Mouse (Mus musculus) limb, embryonic 10.5 days (tissue): ENCODE measurements around the gene Cebpzos. TPM values are rescaled to one million over a fixed set of nuclear protein-coding genes. Genes with fewer than 3 reads are reported as not detected.

Source experiments
- DNase-seq: peaks from one replicate; pipeline ENCODE4 v3.0.0-alpha.2; 2017; ENCODE audit warnings: low spot score
- H3K27ac ChIP-seq: fragments of 300-500 bp; sonication (generic); 2 replicates; pipeline ENCODE4 v1.5.1; 2016; ENCODE audit warnings: mild to moderate bottlenecking
- H3K27me3 ChIP-seq: fragments of 300-500 bp; sonication (generic); 2 replicates; pipeline ENCODE4 v1.6.1; 2016; ENCODE audit warnings: low read depth, mild to moderate bottlenecking; ENCODE audit not compliant: poor library complexity, severe bottlenecking
- H3K36me3 ChIP-seq: fragments of 300-500 bp; sonication (generic); 2 replicates; pipeline ENCODE4 v1.6.1; 2016; ENCODE audit warnings: mild to moderate bottlenecking, moderate library complexity
- H3K4me1 ChIP-seq: fragments of 300-500 bp; sonication (generic); 2 replicates; pipeline ENCODE4 v1.6.1; 2016
- H3K4me3 ChIP-seq: fragments of 300-500 bp; sonication (generic); 2 replicates; pipeline ENCODE4 v1.5.1; 2016; ENCODE audit warnings: mild to moderate bottlenecking, moderate library complexity
- H3K9me3 ChIP-seq: fragments of 300-500 bp; sonication (generic); replicated peaks from 2 replicates; pipeline ENCODE4 v1.6.1; 2016; ENCODE audit warnings: mild to moderate bottlenecking
- WGBS: fragments of 180-500 bp; shearing (Covaris S2); methylation state at CpG from one replicate; pipeline ENCODE4 v1.1.7; 2016; 5-methylcytosine and 5-hydroxymethylcytosine counted together
- polyA plus RNA-seq: library from polyadenylated mRNA; unstranded; fragments of >200 nt; fragmentation: Nextera tagmentation; extraction: Ambion mirVana; gene quantifications from 2 replicates; pipeline ENCODE4 v1.2.1, GENCODE M21; 2016

The Cebpzos gene
- polyA plus RNA-seq, 1 experiment from 2014 or later: 91.3 TPM

DNA sequence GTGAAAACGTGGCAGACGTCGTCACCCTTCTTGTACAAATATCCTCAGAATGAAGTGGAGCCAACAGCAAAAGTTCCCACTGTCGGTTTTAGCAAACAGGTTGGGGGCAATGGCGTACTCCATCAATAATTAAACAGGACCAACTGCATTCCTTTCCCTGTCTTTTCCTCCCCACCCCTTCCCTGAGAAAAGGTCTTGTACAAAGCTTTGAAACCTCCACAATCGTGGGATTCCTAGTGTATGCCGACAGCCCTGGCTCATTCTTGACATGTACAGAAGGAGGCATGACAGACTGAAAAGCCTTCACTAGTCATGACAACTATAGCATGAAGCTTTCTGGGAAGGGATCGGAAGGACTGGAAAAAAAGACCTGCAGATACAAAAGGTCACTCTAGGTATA is 36.9 kb downstream of the Cebpzos start:
- Histone ChIP-seq H3K4me3 (no peak overlapping the region), H3K27me3 (no peaks in the 10 kb centered on the region), H3K27ac (no peak overlapping the region), H3K36me3 (peaks cover 94% of the 10 kb centered on the region), H3K9me3 (no peaks in the 10 kb centered on the region), H3K4me1 (no peaks in the 10 kb centered on the region)
- WGBS: 91% methylated on average over 8 of the region's 8 CpGs
- DNase-seq: no peak

DNA sequence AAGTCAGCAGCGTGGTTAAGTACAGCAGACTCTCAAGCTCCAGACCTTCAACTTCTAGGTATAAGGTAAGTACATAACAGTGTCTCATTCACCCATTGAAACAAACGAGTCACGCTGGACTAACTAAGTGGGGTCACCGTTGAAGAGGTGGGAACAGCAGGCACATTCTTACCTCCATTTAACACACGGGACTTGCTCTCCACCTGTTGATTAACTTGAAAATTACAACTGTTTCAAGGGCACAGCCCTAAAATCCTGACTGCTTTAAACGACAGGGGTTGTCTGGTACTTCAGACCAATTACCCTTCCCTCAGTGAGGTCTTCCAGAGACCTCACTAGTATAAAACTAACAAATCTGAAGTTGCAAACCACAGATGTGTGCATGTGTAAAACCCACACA is 43.2 kb downstream of the Cebpzos start:
- H3K36me3 ChIP-seq: peaks cover 96% of the 10 kb centered on the region
- H3K9me3 ChIP-seq: no peaks in the 10 kb centered on the region
- H3K27me3 ChIP-seq: no peaks in the 10 kb centered on the region
- H3K27ac ChIP-seq: no peak overlapping the region
- 82% methylated on average over 6 of the region's 6 CpGs for WGBS
- no peaks in the 10 kb centered on the region for H3K4me1 ChIP-seq
- no peak overlapping the region for H3K4me3 ChIP-seq
- no peak for DNase-seq

DNA sequence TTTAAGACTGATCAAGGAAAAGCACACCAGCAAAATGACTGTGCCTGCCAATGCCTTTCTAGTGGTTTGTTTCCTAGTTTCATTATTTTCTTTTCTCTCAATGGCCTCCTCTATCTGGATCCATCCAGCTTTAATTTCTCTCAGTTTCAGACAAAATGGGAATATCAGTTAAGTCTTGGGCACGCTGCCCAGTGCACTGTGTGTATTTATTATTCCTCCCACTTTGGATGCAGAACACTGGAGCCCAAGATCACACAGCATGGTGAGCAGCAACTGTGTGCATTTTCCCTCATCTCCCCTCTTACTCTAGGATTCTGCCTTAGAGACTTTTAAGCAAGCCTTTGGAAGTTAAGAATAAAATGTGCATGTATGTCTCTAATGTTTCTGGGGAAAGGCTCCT is 48.1 kb downstream of the Cebpzos start:
- H3K4me3 ChIP-seq: no peak overlapping the region
- no peak overlapping the region for H3K27ac ChIP-seq
- 98% methylated on average over 1 of the region's 1 CpGs for WGBS
- H3K27me3 ChIP-seq: no peaks in the 10 kb centered on the region
- no peaks in the 10 kb centered on the region for H3K9me3 ChIP-seq
- no peaks in the 10 kb centered on the region for H3K4me1 ChIP-seq
- DNase-seq: no peak
- peaks cover 89% of the 10 kb centered on the region for H3K36me3 ChIP-seq

DNA sequence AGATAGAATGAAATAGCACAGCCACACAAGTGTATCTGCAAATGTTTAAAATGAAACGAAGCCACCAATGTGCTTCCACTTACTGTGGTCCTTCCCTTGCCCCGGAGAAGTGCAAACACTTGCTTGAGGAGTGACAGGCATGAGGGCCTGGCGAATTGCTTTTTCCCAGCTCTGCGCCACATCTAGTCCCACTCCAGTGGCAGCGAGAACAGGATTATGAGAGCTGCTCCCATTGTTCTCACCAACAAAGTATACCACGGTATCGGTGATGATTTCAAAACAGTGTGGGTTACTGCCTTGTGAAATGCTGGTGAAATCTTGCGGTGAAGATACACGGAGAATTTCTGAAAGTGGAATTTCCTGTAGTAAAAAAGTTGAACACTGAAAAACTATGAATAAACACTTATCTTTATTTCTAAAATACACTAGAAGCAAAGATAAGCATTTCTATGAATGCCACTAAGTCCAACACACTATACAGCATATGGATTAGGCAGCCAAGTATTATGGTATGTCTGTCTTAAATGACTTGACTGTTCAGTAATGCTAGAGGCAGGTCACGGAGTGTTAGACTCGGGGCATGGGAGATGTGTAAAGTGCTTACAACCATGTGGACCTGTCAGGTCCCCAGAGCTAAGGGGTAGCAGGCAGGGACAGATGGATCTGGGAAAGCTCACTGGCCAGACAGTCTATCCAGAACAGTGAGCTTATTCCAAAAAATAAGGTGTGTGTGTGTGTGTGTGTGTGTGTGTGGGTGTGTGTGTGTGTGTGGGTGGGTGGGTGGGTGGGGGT is 50.0 kb downstream of the Cebpzos start:
- Histone ChIP-seq H3K4me1 (no peaks in the 10 kb centered on the region), H3K27me3 (no peaks in the 10 kb centered on the region), H3K9me3 (no peaks in the 10 kb centered on the region), H3K36me3 (peaks cover 86% of the 10 kb centered on the region), H3K27ac (no peak overlapping the region), H3K4me3 (no peak overlapping the region)
- WGBS: 94% methylated on average over 11 of the region's 11 CpGs
- no peak for DNase-seq

DNA sequence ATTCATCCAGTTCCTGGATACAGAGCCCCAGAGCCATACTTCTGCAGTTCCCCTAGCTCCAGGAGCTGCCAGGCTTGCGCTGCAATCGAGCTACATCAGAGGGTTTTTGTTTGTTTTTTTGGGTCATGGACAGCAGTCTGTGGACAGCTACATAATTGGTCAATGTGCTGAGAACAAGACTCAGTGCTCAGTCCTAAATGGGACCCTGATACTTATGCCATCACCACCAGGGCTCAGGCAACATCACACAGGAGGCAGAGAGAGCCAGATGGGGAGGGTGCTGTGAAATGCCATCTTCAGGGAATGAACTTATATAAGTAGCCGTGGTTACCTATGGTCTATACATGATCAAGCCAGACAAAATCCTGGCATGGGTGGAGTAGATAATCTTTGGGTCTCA is 52.2 kb downstream of the Cebpzos start:
- WGBS: 85% methylated on average over 3 of the region's 3 CpGs
- Histone ChIP-seq H3K36me3 (peaks cover 84% of the 10 kb centered on the region), H3K4me3 (no peak overlapping the region)

More for the DNA sequence above, 52.2 kb downstream of the Cebpzos start:
- H3K4me1 ChIP-seq: no peaks in the 10 kb centered on the region
- H3K9me3 ChIP-seq: no peaks in the 10 kb centered on the region
- H3K27me3 ChIP-seq: no peaks in the 10 kb centered on the region
- no peak for DNase-seq
- H3K27ac ChIP-seq: no peak overlapping the region

Other genes starting within 250 kb of the Cebpzos start
- 4.4 and 5.5 TPM in 2 replicates for gene Strn, start 179.3 kb upstream of the Cebpzos start, polyA plus RNA-seq
- gene Heatr5b, start 81.1 kb upstream of the Cebpzos start, polyA plus RNA-seq: 9.8 and 17.5 TPM in 2 replicates
- 33.6 and 41.1 TPM in 2 replicates for gene Gpatch11, start 80.9 kb upstream of the Cebpzos start, polyA plus RNA-seq
- 6.9 and 9.9 TPM in 2 replicates for gene Eif2ak2, start 33.9 kb upstream of the Cebpzos start, polyA plus RNA-seq
- 0.06 and 0.13 TPM in 2 replicates for gene Sult6b1, start 9.5 kb upstream of the Cebpzos start, polyA plus RNA-seq
- gene Cebpz, start 20.6 kb downstream of the Cebpzos start, polyA plus RNA-seq: 53.8 and 56.1 TPM in 2 replicates
- gene Ndufaf7, start 20.6 kb downstream of the Cebpzos start, polyA plus RNA-seq: 47.9 and 48.2 TPM in 2 replicates
- gene Prkd3, start 104.3 kb downstream of the Cebpzos start, polyA plus RNA-seq: 42.6 and 51.8 TPM in 2 replicates
- 0.99 and 1.3 TPM in 2 replicates for gene Qpct, start 135.4 kb downstream of the Cebpzos start, polyA plus RNA-seq